Mouse (Mus musculus): ENCODE measurements around the gene Ndel1.

Ndel1 gene

DNA sequence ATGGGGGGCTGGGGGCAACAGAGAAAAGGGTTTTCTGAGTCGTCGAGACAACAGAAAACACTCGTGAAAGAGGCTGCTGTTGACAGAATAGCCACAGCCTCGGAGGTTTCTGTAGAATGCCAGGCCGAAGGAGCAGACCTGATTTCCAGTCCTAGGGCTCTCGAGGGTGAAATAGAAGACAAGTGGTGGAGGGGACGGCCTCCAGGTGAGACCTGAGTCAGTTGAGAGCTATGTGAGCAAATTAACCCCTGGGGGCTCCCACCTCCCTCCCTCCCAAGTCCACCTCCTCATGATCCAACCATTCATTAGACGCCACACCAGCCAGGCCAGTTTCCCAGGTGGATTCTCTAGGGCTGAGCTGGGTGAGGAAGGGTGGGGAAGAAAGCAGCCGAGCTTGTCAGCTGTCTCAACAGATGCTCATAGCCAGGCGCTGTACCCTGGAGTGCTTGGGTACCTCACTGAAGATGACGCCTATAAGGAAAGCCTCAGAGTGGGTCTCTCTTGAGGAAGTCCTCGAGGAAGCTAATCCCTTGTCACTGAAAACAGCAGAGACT is 22.3 kb upstream of the Ndel1 start:
- DNase-seq (ENCODE audit: low spot score in 2 of 2) = no peak

DNA sequence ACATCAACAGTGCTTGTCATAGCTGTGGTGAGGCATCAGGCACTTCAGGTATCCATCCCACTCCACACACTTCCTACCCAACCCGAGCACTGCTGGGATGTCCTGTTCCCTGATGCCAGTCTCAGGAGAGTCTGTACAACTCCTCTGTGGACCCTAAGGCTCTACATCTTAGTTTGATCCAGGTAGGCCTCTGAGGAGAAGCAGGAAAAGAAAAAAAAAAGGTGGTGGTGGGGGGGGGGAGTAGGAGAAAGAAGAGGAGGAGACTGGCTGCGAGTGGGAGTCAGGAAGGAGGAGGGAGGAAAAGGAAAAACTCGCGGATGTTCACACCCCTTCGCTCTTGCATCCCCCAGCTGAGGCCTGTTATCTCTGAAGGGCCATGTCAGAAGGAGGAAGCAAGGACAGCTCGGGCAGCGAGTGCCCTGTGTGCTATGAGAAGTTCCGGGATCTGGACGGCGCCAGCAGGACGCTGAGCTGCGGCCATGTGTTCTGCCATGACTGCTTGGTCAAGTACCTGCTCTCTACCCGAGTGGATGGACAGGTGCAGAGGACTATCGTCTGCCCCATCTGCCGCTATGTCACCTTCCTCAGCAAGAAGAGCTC is 20.7 kb upstream of the Ndel1 start:
- DNase-seq (ENCODE audit: low spot score in 2 of 2) = no peak

DNA sequence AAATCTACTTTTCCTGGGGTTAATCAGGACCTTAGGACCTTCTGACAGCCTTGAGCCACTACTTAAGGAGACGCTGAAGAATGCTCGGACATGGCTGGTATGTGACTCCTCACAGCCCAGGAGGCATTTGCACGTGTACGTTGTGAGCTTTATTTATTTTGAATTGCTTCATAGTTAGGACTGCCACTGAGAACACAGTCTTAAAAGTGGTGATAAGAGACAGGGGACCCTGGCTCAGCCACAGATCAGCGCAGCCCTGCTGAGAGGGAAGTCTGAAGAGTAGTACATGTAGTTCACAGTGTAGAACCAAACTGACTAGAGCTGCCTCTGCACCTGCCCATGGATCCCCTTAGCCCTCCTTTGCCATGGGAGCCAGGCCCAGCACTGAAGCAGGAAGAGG is 20.2 kb upstream of the Ndel1 start:
- DNase-seq (ENCODE audit: low spot score in 2 of 2) = no peak

DNA sequence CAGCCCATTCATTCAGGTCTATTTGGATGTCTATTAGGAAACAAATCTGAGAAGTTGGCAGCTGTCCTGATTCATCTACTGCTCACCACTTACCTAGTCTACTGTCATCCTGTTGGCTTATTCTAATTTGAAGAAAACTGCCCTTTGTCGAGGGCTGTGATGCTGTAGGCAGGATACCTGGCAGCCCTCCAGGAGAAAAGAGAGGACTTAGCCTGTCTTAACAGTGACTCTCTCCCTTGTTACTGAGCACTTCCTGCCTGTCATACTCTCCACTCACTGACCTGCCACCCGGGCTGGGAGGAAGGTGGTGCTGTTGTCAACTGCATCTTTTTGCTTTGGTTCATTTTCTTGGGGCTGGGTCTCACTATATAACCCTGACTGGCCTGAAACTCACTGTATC is 19.0 kb upstream of the Ndel1 start:
- no peak for DNase-seq (ENCODE audit: low spot score in 2 of 2)

DNA sequence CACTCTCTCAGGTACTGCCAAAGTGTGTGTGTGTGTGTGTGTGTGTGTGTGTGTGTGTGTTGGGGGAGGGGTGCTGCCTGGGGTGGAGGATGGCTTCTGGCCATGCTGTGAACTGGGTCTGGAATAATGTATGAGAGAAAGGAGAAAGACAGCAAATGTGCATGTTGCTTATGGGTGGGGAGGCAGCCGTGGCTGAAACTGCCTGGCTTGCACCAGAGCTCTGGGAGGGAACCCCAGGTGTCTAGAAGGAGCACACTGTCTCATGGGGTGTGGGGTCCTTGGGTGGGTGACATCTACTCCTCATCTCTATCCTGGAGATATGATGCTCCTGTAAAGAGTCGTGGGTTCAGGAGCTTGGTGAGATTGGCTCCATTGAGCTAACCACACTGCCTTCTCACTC is 17.0 kb upstream of the Ndel1 start:
- DNase-seq (ENCODE audit: low spot score in 2 of 2) = no peak

DNA sequence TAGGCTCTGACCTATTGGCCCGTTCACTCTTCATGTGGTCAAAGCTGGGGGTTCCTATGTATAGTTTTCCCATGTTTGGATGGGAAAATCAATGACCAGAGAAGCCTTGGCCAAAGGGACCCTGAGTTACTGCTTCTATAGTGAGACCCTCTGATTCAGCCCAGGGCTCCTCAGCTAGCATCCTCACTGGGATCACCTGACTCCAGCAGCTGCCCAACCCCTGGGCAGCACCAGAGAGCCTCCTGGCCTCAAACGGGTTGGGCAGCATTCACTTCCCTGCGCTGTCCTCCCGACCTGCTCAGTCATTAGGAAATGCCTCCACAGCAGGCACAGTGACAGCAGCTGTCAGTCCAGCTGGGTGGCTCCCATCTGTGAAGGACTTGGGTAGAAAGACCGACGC is 16.6 kb upstream of the Ndel1 start, which contains the start of gene Rnf222:
Gene Rnf222, plus strand, starts transcription at position 301 of the 400 bp plus-strand sequence.
- DNase-seq (ENCODE audit: low spot score in 2 of 2) = no peak

DNA sequence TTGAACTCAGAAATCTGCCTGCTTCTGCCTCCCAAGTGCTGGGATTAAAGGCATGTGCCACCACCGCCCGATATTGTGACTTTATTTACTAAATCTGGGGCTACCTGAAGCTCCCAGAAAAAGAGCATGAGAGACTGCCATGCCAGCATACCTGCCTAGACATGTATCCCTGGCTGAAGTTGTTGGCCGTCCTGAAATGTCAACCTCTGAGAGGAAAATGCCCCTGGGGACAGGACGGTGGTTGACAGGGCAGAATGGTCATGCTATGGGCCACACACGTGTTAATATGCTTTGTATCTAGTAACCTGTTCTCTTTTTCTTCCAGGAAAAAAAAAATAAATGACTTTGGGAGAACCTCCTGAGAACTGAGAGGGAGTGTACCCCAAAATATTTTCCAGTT is 14.4 kb upstream of the Ndel1 start:
- no peak for DNase-seq (ENCODE audit: low spot score in 2 of 2)

DNA sequence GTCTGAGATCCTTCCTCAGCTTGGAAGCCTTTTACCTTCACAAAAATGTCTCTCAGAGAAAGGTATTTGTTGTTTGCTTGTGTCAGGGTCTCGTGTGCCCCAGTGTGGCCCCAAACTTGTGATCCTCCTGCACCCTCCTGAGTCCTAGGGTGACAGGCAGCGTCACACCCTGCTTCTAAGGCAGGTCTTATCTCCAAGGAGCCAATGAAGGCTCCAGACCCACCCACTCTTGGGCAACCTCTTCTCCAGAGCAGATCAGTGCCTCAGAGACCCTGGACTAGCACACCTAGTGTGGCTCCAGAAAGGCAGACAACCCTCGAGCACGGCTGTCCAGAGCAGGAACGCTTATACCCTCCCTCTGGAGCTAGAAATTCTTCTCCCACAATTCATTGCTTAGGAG is 12.7 kb upstream of the Ndel1 start:
- DNase-seq (ENCODE audit: low spot score in 2 of 2) = no peak

DNA sequence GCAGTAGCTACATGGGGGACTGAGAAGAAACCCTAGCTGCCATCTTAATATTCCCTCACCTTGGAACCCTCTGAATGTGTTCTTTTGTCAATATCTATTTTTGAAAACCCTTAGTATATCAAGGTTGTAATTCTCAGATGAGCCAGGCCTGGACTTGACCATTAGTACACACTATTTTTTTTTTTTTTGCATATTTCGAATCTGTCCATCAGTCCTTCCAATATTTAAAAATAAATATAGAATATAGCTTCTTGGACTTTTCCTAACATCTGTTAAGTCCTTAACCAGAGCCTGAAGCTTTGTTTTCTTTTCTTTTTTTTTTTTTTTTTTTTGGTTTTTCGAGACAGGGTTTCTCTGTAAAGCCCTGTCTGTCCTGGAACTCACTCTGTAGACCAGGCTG is 12.2 kb upstream of the Ndel1 start:
- DNase-seq (ENCODE audit: low spot score in 2 of 2) = no peak

DNA sequence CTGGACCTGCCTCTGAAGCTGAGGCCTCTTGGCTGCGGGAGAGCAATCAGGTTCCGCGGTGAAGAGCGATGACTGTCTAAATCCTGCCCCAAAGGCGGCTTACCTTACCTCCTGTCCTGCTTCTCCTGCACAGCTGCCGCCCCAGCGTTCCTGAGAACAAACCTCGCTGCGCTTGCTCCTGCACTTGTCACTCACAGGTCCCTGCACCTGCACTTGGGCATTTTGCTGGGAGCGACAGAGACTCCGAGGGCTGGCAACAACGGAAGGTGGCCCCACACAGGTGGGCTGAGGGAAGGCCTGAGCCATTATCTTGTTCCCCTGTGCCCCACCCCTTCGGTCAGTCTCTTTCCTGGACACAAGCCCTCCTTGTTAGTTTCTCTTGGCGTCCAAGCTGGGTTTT is 10.4 kb upstream of the Ndel1 start:
- no peak for DNase-seq (ENCODE audit: low spot score in 2 of 2)

DNA sequence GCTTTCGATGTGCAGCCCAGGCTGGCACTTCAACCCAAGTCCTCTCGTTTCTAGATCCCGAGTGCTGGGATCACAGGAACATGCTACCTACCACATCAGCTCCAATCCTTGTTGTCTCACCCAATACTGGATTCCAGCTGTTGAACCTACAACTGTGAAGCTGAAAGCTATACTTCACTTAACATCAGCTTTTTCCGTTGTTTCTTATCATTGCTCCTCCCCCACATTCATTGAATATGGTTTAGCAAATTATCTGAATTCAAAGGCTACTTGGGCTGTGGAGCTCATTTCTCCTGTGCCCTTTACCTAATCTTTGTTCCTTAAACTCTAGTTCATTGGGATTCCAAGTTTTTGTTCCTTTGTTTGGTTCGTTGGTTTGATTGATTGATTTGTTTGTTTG is 7.2 kb upstream of the Ndel1 start:
- DNase-seq (ENCODE audit: low spot score in 2 of 2) = no peak

DNA sequence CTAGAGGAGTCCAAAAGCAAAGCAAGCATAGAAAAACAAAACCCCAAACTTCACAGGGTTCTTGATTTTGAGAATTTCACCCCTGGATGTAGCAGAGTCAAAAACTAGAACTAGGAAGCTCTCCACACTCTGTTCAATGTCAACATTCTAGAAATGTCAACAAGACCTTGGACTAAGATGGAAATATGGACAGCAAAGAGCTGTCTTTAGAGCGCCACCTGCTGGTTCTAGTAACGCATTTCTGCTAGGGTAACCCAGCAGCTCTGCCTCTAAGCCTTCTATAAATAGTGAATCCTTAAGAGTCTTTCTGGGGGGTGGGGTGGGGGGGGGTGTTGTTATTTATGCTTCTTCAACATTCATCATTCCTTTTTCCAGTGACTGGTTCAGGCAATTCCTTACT is 3.2 kb upstream of the Ndel1 start:
- no peak for DNase-seq (ENCODE audit: low spot score in 2 of 2)

DNA sequence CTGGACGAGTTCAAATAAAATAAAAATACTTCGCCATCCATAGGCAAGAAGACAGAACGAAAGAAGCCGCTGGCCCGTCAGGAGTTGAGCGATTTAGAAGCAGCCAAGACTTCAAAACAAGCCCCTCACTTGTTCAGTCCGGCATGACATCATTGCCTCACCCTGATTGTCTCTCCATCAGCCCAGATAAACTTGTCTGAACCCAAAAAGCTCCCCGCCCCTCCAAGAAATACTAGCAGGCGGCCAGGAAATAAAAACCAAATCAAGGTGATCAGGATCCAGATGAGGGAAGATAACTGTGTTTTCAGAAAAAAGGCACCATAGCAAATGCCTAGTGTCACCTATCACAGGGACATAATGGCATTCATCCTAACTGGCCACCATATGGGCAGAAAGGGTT is 381 bp downstream of the Ndel1 start:
- DNase-seq (ENCODE audit: low spot score in 2 of 2) = no peak

DNA sequence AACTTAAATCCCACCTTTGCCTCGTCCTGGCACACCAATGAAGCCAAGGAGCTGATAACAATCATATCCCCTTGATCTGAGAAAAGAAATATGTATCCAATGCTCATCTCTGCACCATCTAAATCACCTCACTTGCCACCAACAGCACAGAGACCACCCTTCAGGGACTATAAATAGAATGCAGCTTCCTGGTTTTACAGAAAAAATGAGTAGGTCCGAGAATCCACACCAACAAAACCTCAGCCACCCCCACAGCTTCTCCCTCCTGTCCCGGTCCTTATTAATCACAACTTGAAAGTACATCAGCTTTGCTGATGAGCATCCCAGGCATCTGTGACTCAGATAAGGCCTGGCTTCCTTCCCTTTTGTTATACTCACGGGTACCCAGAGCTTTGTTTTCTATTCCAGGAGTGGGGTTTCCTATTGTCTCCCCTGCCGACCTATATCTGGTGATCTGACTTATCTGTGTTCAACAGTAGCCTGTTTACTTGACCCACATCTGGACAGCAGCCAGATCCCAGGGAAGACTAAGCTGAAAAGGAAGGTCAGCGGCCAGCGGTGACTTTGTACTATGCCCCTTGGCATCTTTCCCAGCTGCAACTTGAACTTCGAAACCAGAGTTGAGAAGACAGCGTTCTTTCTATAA is 7.0 kb downstream of the Ndel1 start:
- no peak for DNase-seq (ENCODE audit: low spot score in 2 of 2)

DNA sequence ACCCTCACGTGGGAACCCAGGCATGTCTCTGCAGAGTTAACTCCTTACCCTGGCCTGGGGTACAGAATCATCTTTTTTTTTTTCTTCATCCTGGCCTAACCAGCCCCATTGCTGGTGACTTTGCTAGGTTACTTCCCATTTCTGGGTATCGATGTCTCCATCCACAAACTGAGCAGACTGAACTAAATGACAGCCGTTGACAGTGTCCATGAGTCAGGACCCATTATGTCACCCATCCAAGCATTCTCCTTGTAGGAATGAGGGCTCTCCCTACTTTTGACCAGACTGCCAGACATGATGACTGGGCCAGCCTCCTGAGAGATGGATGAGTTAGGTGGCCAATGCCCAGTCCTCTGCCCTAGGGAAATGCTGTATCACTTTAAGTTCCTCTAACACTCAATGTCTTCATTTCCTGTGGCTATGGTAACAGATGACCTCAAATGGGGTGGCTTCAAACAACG is 8.0 kb downstream of the Ndel1 start:
- no peak for DNase-seq (ENCODE audit: low spot score in 2 of 2)

DNA sequence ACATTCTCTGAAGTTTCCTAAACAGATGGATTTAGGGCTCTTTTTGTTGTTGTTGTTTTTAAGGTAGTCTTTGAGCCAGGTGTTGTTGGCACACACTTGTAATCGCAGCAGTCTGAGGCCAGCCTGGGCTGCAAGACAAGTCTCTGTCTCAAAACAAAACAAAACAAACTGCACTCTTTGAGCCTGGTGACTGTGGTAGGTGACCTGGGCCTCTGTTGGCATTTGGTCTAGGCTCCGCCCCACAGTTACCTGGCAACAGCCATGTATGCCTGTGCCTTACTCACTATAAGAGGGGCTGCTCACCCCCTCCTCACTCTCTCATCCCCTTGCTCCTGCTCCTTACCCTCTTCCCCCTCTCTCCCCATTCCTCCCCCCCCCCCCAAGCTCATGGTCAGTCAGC is 9.4 kb downstream of the Ndel1 start:
- DNase-seq (ENCODE audit: low spot score in 2 of 2) = no peak

DNA sequence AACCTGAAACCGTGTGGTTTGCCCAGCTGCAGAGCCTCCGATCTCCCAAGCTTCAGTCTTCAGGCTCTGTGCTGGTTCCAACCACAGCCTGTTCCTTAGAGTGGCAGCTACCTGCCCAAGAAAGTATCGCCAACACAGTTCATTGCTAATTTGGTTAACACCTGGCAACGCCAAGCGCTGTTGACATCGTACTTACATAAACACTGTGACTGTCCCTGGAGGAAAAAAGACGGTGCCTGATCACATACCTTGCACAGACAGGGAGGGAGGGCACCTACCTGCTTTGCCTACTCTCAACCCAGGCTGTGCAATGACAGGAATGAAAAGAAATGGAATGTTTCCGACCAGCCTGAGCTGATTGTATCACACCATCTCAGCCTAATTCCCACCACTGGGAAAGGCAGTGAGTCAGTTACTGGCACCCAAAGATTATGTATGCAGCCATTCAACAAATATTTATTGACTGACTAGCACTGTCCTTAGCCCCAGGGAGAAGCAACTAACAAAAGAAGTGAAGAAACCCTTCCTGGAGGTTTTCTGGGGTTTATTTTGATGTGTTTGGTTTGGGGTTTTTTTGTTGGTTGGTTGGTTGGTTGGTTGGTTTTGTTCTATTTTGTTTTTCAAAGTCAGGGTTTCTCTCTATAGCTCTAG is 11.6 kb downstream of the Ndel1 start:
- DNase-seq (ENCODE audit: low spot score in 2 of 2) = no peak

DNA sequence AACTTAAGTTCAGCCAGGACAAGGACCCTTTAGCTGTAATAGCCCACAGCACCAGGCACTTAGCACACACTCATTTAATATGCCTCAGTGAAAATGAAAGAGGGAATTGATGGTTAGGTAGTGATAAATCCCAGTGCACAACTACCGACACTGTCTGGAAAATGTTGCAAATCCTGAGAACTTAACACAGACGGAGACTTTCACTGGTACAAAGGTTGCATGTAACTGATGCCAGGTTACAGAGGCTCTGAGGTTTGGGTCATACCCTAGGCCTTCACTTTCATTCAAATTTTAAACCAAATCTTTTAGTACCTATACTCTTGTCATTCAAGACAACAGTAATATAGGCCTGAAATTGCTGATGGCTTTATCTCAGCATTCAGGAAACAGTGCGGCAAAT is 14.3 kb downstream of the Ndel1 start:
- DNase-seq (ENCODE audit: low spot score in 2 of 2) = no peak

DNA sequence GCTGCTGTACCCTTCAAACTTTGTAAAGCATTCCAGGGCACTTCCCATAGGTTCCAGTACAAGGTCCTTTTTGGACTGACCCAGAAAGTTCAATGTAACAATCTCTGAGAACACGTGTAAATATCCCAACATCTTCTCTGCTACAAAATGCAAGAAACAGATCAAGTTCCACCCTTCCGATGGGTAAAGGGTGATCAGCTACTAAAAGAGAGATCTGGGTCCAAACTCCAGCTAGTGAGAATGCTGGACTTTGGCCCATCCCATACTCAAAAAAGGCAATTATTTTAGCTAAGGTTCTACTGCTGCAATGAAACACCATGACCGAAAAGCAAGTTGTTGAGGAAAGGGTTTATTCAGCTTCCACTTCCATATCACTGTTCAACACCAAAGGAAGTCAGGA is 17.0 kb downstream of the Ndel1 start:
- DNase-seq (ENCODE audit: low spot score in 2 of 2) = no peak

DNA sequence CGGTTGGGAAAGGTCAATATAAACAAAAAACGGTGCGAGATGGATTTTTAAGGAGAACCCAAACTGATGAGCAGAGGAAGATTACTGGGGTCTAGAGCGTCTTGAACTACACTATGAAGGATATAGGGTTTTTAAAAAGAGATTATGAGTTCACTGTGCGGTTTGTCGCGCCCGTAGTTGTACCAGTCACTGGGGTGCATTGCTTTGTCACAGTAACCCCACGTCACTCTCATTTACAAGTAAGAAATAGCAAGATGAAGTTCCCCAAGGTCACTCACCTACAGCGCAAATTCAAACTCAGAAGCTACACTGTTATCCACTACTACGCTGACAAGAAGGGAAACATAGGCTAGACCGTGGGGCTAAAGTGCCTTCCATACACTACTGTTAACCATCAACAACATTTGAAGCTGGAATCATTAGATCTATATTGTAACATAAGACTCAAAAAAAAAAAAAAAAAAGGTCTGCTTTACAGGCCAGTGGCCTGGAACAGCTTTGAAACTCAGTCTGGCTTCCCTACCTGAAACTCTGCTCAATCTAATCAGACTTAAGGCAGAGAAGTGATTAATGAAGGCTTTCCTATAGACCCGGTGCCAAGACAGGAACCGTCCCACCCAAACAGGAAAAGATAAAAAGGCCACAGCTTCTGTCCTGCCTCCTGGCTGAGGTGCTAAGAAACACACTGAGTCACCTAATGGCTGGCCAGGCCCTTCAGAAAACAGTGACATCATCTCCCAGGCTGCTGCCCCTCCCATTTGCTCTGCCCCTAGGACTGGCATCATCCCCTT is 17.9 kb downstream of the Ndel1 start:
- peak in 1 of 2 experiments; percentile 9 for DNase-seq (ENCODE audit: low spot score in 2 of 2)

DNA sequence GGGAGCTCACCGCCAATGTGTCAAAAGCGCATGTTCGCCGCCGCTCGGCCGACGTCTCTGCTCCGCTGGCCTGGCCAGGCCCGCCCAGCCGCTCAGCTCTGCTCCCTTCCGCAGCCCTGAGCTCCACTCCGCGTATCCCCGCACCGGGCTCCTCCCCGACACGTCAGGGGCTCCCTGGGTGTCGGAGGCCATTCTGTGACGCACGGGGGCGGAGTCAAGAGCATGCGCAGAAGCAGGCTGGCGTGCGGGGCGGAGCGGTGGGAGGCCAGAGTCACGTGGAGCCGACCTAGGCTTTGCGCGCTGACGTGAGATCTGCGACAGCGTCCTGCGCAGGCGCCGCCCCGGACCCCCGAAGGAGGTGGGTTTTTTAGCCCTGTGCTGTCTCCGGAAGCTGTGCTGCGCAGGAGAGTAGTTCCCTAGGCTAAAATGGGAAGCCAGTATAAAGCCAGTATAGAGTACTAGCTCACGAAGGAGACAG is 18.7 kb downstream of the Ndel1 start:
- DNase-seq (ENCODE audit: low spot score in 2 of 2) = peak; percentile 99 to 100

DNA sequence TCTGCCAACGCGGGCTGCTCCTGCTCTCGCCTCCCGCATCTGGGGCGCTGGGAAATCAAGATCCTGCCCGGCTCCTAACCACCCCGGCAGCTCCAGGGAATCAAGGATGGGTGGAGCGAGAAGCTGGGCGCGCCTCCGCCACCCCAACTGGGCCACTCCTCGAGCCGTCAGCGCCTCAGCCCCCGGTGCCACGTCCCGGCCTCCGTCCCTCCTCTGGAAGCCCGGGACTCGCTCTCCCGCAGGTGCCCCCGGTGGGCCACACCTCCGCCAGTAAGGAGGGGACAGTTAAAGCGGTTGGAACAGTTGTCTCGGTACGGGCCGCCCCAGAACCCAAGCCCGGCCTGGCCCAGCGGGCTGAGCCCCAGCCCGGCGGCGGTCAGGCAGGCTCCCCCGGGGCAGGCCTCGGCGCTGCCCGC is 19.2 kb downstream of the Ndel1 start:
- peak; percentile 68 to 81 for DNase-seq (ENCODE audit: low spot score in 2 of 2)

Data from urinary bladder, adult 18-20 months (tissue).